In genomic region chr9:107696106-107696479, GRCm38 (mm10) we compare ENCODE assay signal across 12 mouse cellular contexts. TPM values are rescaled to one million over a fixed set of nuclear protein-coding genes. Genes with fewer than 3 reads are reported as not detected.
DNase-seq lines count a peak whose midpoint lies in the region; ATAC-seq and TF ChIP-seq lines count a peak whose summit lies in the region.
"Had no signal": no experiment of that assay in that cellular context is flagged by ENCODE, and none has a peak within 500 bp of the region (broad histone marks: within the 10 kb centered on the region; RNA-seq: fewer than 3 reads in every experiment).

No protein-coding gene starts in this region.

- no peak overlapping the region for H3K9ac ChIP-seq in midbrain, embryonic 13.5 days (replicated peaks)
- no peak overlapping the region for H3K9ac ChIP-seq in midbrain, embryonic 16.5 days (ENCODE audit: low read depth, low read length)
- H3K9ac ChIP-seq: heart, embryonic 12.5 days had no signal

- no peaks in the 10 kb centered on the region for H3K9me3 ChIP-seq in midbrain, embryonic 13.5 days
- H3K9me3 ChIP-seq in midbrain, embryonic 16.5 days (replicated peaks; ENCODE audit: control insufficient read depth, low read length, poor library complexity, severe bottlenecking) = no peaks in the 10 kb centered on the region
- H3K9me3 ChIP-seq: heart, embryonic 12.5 days had no signal

- no peak overlapping the region for H3K4me3 ChIP-seq in kidney, adult 2 months (ENCODE audit: insufficient read depth, low read depth, low read length)
- H3K4me3 ChIP-seq in midbrain, embryonic 13.5 days (replicated peaks) = no peak overlapping the region
- no peak overlapping the region for H3K4me3 ChIP-seq in midbrain, embryonic 16.5 days (ENCODE audit: low read depth, low read length)
- H3K4me3 ChIP-seq: heart, embryonic 12.5 days; left cerebral cortex, adult 2 months had no signal

- ATAC-seq in midbrain, embryonic 13.5 days = no peak
- no peak for ATAC-seq in midbrain, embryonic 16.5 days
- peak; percentile 27 to 50; a peak in 2 of 4 replicates for ATAC-seq in hematopoietic stem cell, adult 5-6 weeks (replicated peaks in 1 of 2; ENCODE audit: insufficient read depth in 1 of 2, low FRiP score in 2 of 2, low TSS enrichment in 1 of 2, low read depth in 1 of 2, poor library complexity in 2 of 2, severe bottlenecking in 2 of 2)
- no peak for ATAC-seq in erythroblast, adult 5-6 weeks (replicated peaks; ENCODE audit: low FRiP score, poor library complexity, severe bottlenecking)

- peak overlapping the region; percentile 34 for H3K27ac ChIP-seq in kidney, adult 2 months (ENCODE audit: insufficient read depth, low read depth, low read length)
- 0 out of 2 replicates have a peak overlapping the region, but pooled peaks have one; percentile 4 for H3K27ac ChIP-seq in midbrain, embryonic 13.5 days
- no peak overlapping the region for H3K27ac ChIP-seq in midbrain, embryonic 16.5 days (ENCODE audit: low read length)
- H3K27ac ChIP-seq: left cerebral cortex, adult 2 months had no signal

- H3K4me2 ChIP-seq in midbrain, embryonic 13.5 days (replicated peaks) = no peak overlapping the region
- H3K4me2 ChIP-seq in midbrain, embryonic 16.5 days (ENCODE audit: low read length) = no peak overlapping the region
- H3K4me2 ChIP-seq: heart, embryonic 12.5 days had no signal

- peaks cover 19% of the 10 kb centered on the region for H3K4me1 ChIP-seq in kidney, adult 2 months (ENCODE audit: control insufficient read depth, insufficient read depth, low read length)
- peaks cover 81% of the 10 kb centered on the region for H3K4me1 ChIP-seq in midbrain, embryonic 13.5 days (replicated peaks)
- peaks cover 44% of the 10 kb centered on the region for H3K4me1 ChIP-seq in midbrain, embryonic 16.5 days (ENCODE audit: control insufficient read depth, insufficient read depth, low read length)

- no peaks in the 10 kb centered on the region for H3K36me3 ChIP-seq in kidney, adult 2 months (ENCODE audit: control insufficient read depth, insufficient read depth, low read length)
- peaks cover 33% of the 10 kb centered on the region for H3K36me3 ChIP-seq in midbrain, embryonic 13.5 days
- peaks cover 7% of the 10 kb centered on the region for H3K36me3 ChIP-seq in midbrain, embryonic 16.5 days (ENCODE audit: control insufficient read depth, insufficient read depth, low read length)
- H3K36me3 ChIP-seq in splenic B cell, adult 2 months (ENCODE audit: control insufficient read depth, insufficient read depth, low read length, poor library complexity, severe bottlenecking) = no peaks in the 10 kb centered on the region

- DNase-seq in kidney, adult 2 months = no peak
- DNase-seq in kidney, postnatal 4 days = no peak
- peak; percentile 42 for DNase-seq in splenic B cell, adult 2 months (ENCODE audit: low read depth, low spot score)
- DNase-seq in right cerebral cortex, postnatal 25 days = no peak
- DNase-seq: cerebellum, adult 9-11 months; lung, postnatal 10 days had no signal

- H3K27me3 ChIP-seq in kidney, adult 2 months (replicated peaks; ENCODE audit: control insufficient read depth, insufficient read depth, low read length) = no peaks in the 10 kb centered on the region
- H3K27me3 ChIP-seq in midbrain, embryonic 13.5 days = no peaks in the 10 kb centered on the region
- no peaks in the 10 kb centered on the region for H3K27me3 ChIP-seq in midbrain, embryonic 16.5 days (ENCODE audit: control insufficient read depth, insufficient read depth, low read depth, low read length)
- no peaks in the 10 kb centered on the region for H3K27me3 ChIP-seq in splenic B cell, adult 2 months (ENCODE audit: control insufficient read depth, insufficient read depth, low read length, poor library complexity, severe bottlenecking)
- H3K27me3 ChIP-seq: heart, embryonic 12.5 days had no signal

- TF ChIP-seq POLR2A in kidney, adult 2 months (IDR thresholded peaks at IDR 0.05; ENCODE audit: low read depth, low read length) = no peak

- 45% methylated on average over 6 of the region's 6 CpGs for WGBS in kidney, adult 2 months
- WGBS in midbrain, embryonic 13.5 days = 30% methylated on average over 6 of the region's 6 CpGs
- WGBS in midbrain, embryonic 16.5 days = 32% methylated on average over 6 of the region's 6 CpGs

- TF ChIP-seq CTCF in kidney, adult 2 months (conservative IDR thresholded peaks at IDR 0.05; ENCODE audit: insufficient read depth, insufficient read length, low read depth, low read length) = no peak

RNA-seq across cellular contexts. Expression of gene Sema3f, which starts 14.2 kb away (rescaled TPM):
- polyA plus RNA-seq in kidney, adult 2 months (2012; rRNA removed) = 39.1 and 45.5 TPM in 2 replicates
- 18.9 and 24.6 TPM in 2 replicates for polyA plus RNA-seq in midbrain, embryonic 13.5 days (2015; fragmentation: Nextera tagmentation; extraction: Ambion mirVana)
- 16.6 and 19.2 TPM in 2 replicates for polyA plus RNA-seq in midbrain, embryonic 16.5 days (2015; fragmentation: Nextera tagmentation; extraction: Ambion mirVana)
- 0.89 and 1.2 TPM in 2 replicates for total RNA-seq in hematopoietic stem cell, adult 5-6 weeks (2017)
- total RNA-seq in erythroblast, adult 5-6 weeks (2015; ENCODE audit: low replicate concordance) = not detected in 2 replicates
- not detected in 2 replicates for total RNA-seq in erythroblast, adult 5-6 weeks (2017; ENCODE audit: low replicate concordance)

RNA-seq across cellular contexts. Expression of gene Gnat1, which starts 16.6 kb away (rescaled TPM):
- polyA plus RNA-seq in kidney, adult 2 months (2012; rRNA removed) = 0.09 and 0.22 TPM in 2 replicates
- 2.4 and 2.7 TPM in 2 replicates for polyA plus RNA-seq in midbrain, embryonic 13.5 days (2015; fragmentation: Nextera tagmentation; extraction: Ambion mirVana)
- 1.6 and 2.2 TPM in 2 replicates for polyA plus RNA-seq in midbrain, embryonic 16.5 days (2015; fragmentation: Nextera tagmentation; extraction: Ambion mirVana)
- not detected in 2 replicates for total RNA-seq in hematopoietic stem cell, adult 5-6 weeks (2017)
- not detected in 2 replicates for total RNA-seq in erythroblast, adult 5-6 weeks (2015; ENCODE audit: low replicate concordance)
- total RNA-seq in erythroblast, adult 5-6 weeks (2017; ENCODE audit: low replicate concordance) = not detected in 2 replicates

RNA-seq across cellular contexts. Expression of gene Slc38a3, which starts 26.8 kb away (rescaled TPM):
- polyA plus RNA-seq in kidney, adult 2 months (2012; rRNA removed) = 77.9 and 139 TPM in 2 replicates
- polyA plus RNA-seq in midbrain, embryonic 13.5 days (2015; fragmentation: Nextera tagmentation; extraction: Ambion mirVana) = 18.7 and 22.0 TPM in 2 replicates
- 31.1 and 34.0 TPM in 2 replicates for polyA plus RNA-seq in midbrain, embryonic 16.5 days (2015; fragmentation: Nextera tagmentation; extraction: Ambion mirVana)
- not detected in 2 replicates for total RNA-seq in hematopoietic stem cell, adult 5-6 weeks (2017)
- not detected in 2 replicates for total RNA-seq in erythroblast, adult 5-6 weeks (2015; ENCODE audit: low replicate concordance)
- total RNA-seq in erythroblast, adult 5-6 weeks (2017; ENCODE audit: low replicate concordance) = not detected in 2 replicates

Comparison
In these comparisons a context has a peak if more than half of its experiments do, and no peak if none do; other contexts are left out.
1. ATAC-seq: peak in hematopoietic stem cell, adult 5-6 weeks (2 of 2); none in midbrain, embryonic 13.5 days (single experiment), midbrain, embryonic 16.5 days (single experiment) and erythroblast, adult 5-6 weeks (single experiment).